Mouse (Mus musculus) neural tube, embryonic 11.5 days (tissue): ENCODE measurements around the gene Sema3b. TPM values are rescaled to one million over a fixed set of nuclear protein-coding genes. Genes with fewer than 3 reads are reported as not detected.
A peak's percentile ranks its signal among the peaks of the same experiment; 100 is the strongest.

Source experiments
- ATAC-seq: fragments of 200-750 bp; cut with Nextera tagmentation; 2 replicates; pipeline ENCODE4 v1.8.0; 2017; ENCODE audit warnings: moderate number of reproducible peaks, mild to moderate bottlenecking, moderate TSS enrichment, moderate library complexity; ENCODE audit not compliant: insufficient read depth, low FRiP score, low TSS enrichment
- DNase-seq: peaks from one replicate; pipeline ENCODE4 v3.0.0-alpha.2; 2015; ENCODE audit warnings: low spot score
- H3K27ac ChIP-seq: fragments of 300-500 bp; sonication (generic); 2 replicates; pipeline ENCODE4 v1.5.1; 2014; ENCODE audit warnings: low read depth, mild to moderate bottlenecking, low read length
- H3K27me3 ChIP-seq: fragments of 300-500 bp; sonication (generic); 2 replicates; pipeline ENCODE4 v1.6.1; 2014; ENCODE audit warnings: mild to moderate bottlenecking, low read length, mixed read lengths; ENCODE audit not compliant: control insufficient read depth, insufficient read depth
- H3K36me3 ChIP-seq: fragments of 300-500 bp; sonication (generic); 2 replicates; pipeline ENCODE4 v1.6.1; 2014; ENCODE audit warnings: mild to moderate bottlenecking, low read length, moderate library complexity, mixed read lengths; ENCODE audit not compliant: control insufficient read depth, insufficient read depth
- H3K4me1 ChIP-seq: fragments of 300-500 bp; sonication (generic); 2 replicates; pipeline ENCODE4 v1.6.1; 2014; ENCODE audit warnings: low read length, mixed read lengths; ENCODE audit not compliant: control insufficient read depth, insufficient read depth
- H3K4me2 ChIP-seq: fragments of 300-500 bp; sonication (generic); 2 replicates; pipeline ENCODE4 v1.6.1; 2014; ENCODE audit warnings: low read depth, mild to moderate bottlenecking, moderate library complexity
- H3K4me3 ChIP-seq: fragments of 300-500 bp; sonication (generic); 2 replicates; pipeline ENCODE4 v1.5.1; 2014; ENCODE audit warnings: low read depth, low read length
- H3K9ac ChIP-seq: fragments of 300-500 bp; sonication (generic); 2 replicates; pipeline ENCODE4 v1.6.1; 2014; ENCODE audit warnings: mild to moderate bottlenecking, low read length
- H3K9me3 ChIP-seq: fragments of 300-500 bp; sonication (generic); 2 replicates; pipeline ENCODE4 v1.6.1; 2016; ENCODE audit warnings: low read length; ENCODE audit not compliant: control insufficient read depth
- WGBS: fragments of 180-500 bp; shearing (Covaris S2); extraction: QIAGEN DNeasy Blood & Tissue Kit; methylation state at CpG from one replicate; pipeline ENCODE4 v1.1.7; 2014; 5-methylcytosine and 5-hydroxymethylcytosine counted together
- polyA plus RNA-seq: library from polyadenylated mRNA; unstranded; fragments of >200 nt; fragmentation: Nextera tagmentation; extraction: Ambion mirVana; gene quantifications from 2 replicates; pipeline ENCODE4 v1.2.1, GENCODE M21; 2014

The Sema3b gene
- polyA plus RNA-seq, 1 experiment from 2014 or later, result 2.6 TPM

GRCm38 (mm10) chr9:107601275-107601674 lies 7.8 kb downstream of the Sema3b start:
- Histone ChIP-seq H3K4me3 (no peak overlapping the region), H3K4me2 (no peak overlapping the region), H3K27ac (no peak overlapping the region), H3K4me1 (peaks cover 9% of the 10 kb centered on the region; the same call in 1 of the 2 replicates), H3K9me3 (no peaks in the 10 kb centered on the region), H3K36me3 (no peaks in the 10 kb centered on the region), H3K9ac (no peak overlapping the region), H3K27me3 (no peaks in the 10 kb centered on the region)
- DNase-seq, result no peak
- WGBS, result 87% methylated on average over 11 of the region's 11 CpGs
- ATAC-seq, result no peak

GRCm38 (mm10) chr9:107600745-107601144 lies 8.3 kb downstream of the Sema3b start:
- Histone ChIP-seq H3K4me3 (no peak overlapping the region), H3K4me1 (peaks cover 9% of the 10 kb centered on the region; the same call in 1 of the 2 replicates), H3K9me3 (no peaks in the 10 kb centered on the region), H3K27me3 (no peaks in the 10 kb centered on the region), H3K4me2 (no peak overlapping the region), H3K27ac (no peak overlapping the region), H3K9ac (no peak overlapping the region), H3K36me3 (no peaks in the 10 kb centered on the region)
- ATAC-seq, result no peak
- WGBS, result 81% methylated on average over 12 of the region's 12 CpGs
- no peak for DNase-seq

DNA sequence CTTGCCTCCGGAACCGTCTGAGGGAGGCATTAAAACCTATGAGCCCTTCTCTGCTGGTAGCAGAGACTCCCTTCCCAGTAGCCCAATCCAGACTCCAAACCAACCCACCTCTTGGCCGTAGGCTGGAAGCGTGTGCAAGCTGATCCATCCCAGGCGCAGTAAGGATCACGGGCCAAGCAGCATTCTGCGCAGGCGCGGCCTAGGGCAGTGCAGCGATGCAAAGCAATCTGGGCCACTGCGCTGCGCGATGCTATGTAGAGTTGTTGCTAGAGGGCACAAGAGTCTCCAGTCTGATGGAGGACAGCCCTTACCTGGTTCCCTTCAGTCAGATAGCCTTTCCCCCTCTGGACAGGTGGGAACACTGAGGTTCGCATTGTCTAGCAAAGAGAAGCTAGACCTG lies 9.2 kb downstream of the Sema3b start:
- no peak overlapping the region for H3K9ac ChIP-seq
- WGBS, result 73% methylated on average over 14 of the region's 14 CpGs
- no peak overlapping the region for H3K4me3 ChIP-seq
- H3K9me3 ChIP-seq, result no peaks in the 10 kb centered on the region
- DNase-seq (no peak), ATAC-seq (no peak)
- H3K27me3 ChIP-seq, result no peaks in the 10 kb centered on the region
- no peak overlapping the region for H3K27ac ChIP-seq
- peaks cover 9% of the 10 kb centered on the region; the same call in 1 of the 2 replicates for H3K4me1 ChIP-seq
- no peak overlapping the region for H3K4me2 ChIP-seq
- H3K36me3 ChIP-seq, result no peaks in the 10 kb centered on the region

GRCm38 (mm10) chr9:107599433-107599832 lies 9.6 kb downstream of the Sema3b start:
- ATAC-seq, result no peak
- Histone ChIP-seq H3K9me3 (no peaks in the 10 kb centered on the region), H3K36me3 (no peaks in the 10 kb centered on the region), H3K4me1 (peaks cover 6% of the 10 kb centered on the region; the same call in 1 of the 2 replicates), H3K27ac (no peak overlapping the region), H3K4me2 (no peak overlapping the region), H3K27me3 (no peaks in the 10 kb centered on the region), H3K4me3 (no peak overlapping the region), H3K9ac (no peak overlapping the region)
- DNase-seq, result no peak
- 93% methylated on average over 9 of the region's 9 CpGs for WGBS

- 72% methylated on average over 5 of the region's 5 CpGs for WGBS
- DNase-seq (no peak), ATAC-seq (no peak)
- peaks cover 2% of the 10 kb centered on the region; the same call in 1 of the 2 replicates for H3K36me3 ChIP-seq
- no peak overlapping the region for H3K4me3 ChIP-seq
- no peak overlapping the region for H3K4me2 ChIP-seq
- H3K9ac ChIP-seq, result no peak overlapping the region
- no peaks in the 10 kb centered on the region for H3K27me3 ChIP-seq
- no peaks in the 10 kb centered on the region for H3K9me3 ChIP-seq
- H3K27ac ChIP-seq, result no peak overlapping the region
- H3K4me1 ChIP-seq, result 0 out of 2 replicates have a peak, but pooled peaks cover 4% of the 10 kb centered on the region
Observed at GRCm38 (mm10) chr9:107598385-107598784, 10.6 kb downstream of the Sema3b start.

DNA sequence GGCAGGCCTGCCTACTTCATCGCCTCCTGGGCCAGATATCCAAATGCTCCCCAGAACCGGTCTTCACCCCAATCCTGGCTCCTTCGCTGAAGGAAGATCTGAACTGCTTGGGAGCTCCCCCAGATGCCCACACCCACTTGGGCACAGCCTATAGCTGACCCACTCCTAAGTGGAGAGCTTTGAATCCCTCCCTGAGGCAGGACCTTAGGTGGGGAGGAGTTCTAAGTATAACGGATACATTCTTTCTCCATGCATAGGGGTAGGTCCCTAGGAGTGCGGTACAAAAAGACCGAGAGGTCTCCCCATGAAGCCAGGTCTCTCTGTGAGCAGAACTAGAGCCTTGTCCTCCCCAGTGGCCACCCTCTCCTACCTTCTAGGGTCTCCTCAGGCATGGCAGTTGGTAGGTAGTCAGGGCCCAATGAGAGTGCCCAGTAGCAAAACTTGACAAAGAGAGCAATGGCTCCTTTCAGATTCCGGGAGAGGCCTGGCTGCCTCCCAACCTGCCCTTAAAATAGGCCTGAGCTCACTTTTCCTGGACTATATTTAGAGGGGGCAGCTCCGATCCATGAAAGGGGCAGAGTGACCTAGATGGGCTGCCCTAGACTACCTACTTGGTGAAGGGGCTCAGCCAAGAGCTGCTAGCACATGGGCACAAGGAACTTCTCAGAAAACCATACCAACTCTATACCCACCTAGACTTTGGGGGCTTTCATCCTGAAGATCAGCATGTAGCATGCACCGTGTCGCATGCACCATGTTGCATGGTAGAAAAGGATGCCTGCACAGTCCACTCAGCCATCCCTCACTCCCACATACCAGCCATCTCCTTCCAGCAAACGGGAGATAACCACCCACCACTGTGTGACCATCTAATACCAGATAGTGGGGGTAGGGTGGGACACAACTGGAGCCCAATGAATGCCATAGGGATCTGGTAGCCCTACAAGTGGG lies 12.1 kb downstream of the Sema3b start:
- ATAC-seq (no peak), DNase-seq (no peak)
- H3K4me3 ChIP-seq, result no peak overlapping the region
- no peak overlapping the region for H3K9ac ChIP-seq
- no peaks in the 10 kb centered on the region for H3K27me3 ChIP-seq
- H3K4me2 ChIP-seq, result no peak overlapping the region
- no peaks in the 10 kb centered on the region for H3K4me1 ChIP-seq
- WGBS, result 94% methylated on average over 11 of the region's 11 CpGs
- 0 out of 2 replicates have a peak overlapping the region, but pooled peaks have one; percentile 14 for H3K27ac ChIP-seq
- H3K9me3 ChIP-seq, result no peaks in the 10 kb centered on the region
- H3K36me3 ChIP-seq, result peaks cover 9% of the 10 kb centered on the region

DNA sequence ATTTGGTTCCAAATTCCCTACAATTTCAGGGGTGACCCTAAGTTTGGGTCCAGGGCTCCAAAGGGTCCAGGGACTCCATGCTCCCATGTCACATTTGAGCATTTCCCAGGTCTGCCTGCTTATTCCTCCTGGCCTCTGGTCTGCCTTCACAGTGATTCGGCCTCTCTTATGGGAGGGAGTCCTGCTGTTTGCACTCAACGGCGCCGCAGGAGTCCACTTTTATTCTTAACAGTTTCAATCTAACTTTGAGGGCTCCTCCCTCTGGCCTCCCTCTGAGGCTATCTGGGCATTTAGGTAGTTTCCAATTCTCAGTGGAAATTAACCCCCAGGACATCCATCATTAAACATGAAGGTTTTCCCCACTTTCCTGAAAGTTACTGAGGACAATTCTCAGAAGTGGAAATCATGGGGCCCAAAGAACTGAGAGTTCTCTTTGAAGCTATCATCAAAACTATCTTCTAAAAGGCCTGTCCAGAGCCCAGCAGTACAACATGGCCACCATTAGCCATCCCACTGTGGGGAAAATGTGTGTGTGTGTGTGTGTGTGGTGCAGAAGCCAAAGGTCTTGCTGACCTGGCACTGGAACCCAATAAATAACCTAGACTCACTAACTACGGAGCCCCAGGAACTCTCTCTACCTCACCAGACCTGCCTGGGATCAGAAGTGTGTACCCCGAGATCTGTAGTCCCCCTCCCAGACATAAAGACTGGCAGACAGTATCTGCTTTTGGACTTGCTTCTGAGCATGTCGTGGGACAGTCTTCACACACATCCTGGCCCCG lies 14.6 kb downstream of the Sema3b start:
- ATAC-seq, result no peak
- DNase-seq, result no peak
- Histone ChIP-seq H3K27ac (no peak overlapping the region), H3K36me3 (peaks cover 14% of the 10 kb centered on the region), H3K4me1 (no peaks in the 10 kb centered on the region), H3K4me3 (no peak overlapping the region), H3K27me3 (no peaks in the 10 kb centered on the region), H3K9me3 (no peaks in the 10 kb centered on the region), H3K4me2 (no peak overlapping the region), H3K9ac (no peak overlapping the region)
- WGBS, result 67% methylated on average over 8 of the region's 8 CpGs

- H3K9me3 ChIP-seq, result no peaks in the 10 kb centered on the region
- 79% methylated on average over 11 of the region's 11 CpGs for WGBS
- no peak for DNase-seq
- no peak overlapping the region for H3K4me3 ChIP-seq
- no peak overlapping the region for H3K9ac ChIP-seq
- H3K4me2 ChIP-seq, result no peak overlapping the region
- H3K36me3 ChIP-seq, result peaks cover 14% of the 10 kb centered on the region
- no peaks in the 10 kb centered on the region for H3K27me3 ChIP-seq
- peaks cover 3% of the 10 kb centered on the region for H3K4me1 ChIP-seq
- ATAC-seq, result no peak
- no peak overlapping the region for H3K27ac ChIP-seq
Observed at GRCm38 (mm10) chr9:107593101-107593976, 15.7 kb downstream of the Sema3b start.
